Mouse (Mus musculus): ENCODE data around the gene Hlcs. TPM values are rescaled to one million over a fixed set of nuclear protein-coding genes. Genes with fewer than 3 reads are reported as not detected.

The Hlcs gene
- polyA plus RNA-seq, 1 experiment, result 17.5 TPM

- Histone ChIP-seq H3K4me1 (ENCODE audit: control insufficient read depth, insufficient read depth, low read length) (peaks cover 26% of the 10 kb centered on the region), H3K27ac (ENCODE audit: insufficient read depth, low read length) (no peak overlapping the region), H3K4me3 (replicated peaks; ENCODE audit: insufficient read depth, low read depth, low read length) (no peak overlapping the region), H3K27me3 (ENCODE audit: control insufficient read depth, insufficient read depth, low read length) (no peaks in the 10 kb centered on the region)
- 96% methylated on average over 8 of the region's 8 CpGs for WGBS
- DNase-seq, result no peak
- TF ChIP-seq CTCF (IDR thresholded peaks at IDR 0.05; ENCODE audit: borderline replicate concordance, insufficient read depth, low read depth, low read length), result no peak
- TF ChIP-seq POLR2A (IDR thresholded peaks at IDR 0.05; ENCODE audit: borderline replicate concordance, insufficient read depth, low read length), result no peak
Measured at GRCm38 (mm10) chr16:94246976-94247375, 66.4 kb downstream of the Hlcs start.

- DNase-seq, result no peak
- Histone ChIP-seq H3K4me1 (ENCODE audit: control insufficient read depth, insufficient read depth, low read length) (peaks cover 26% of the 10 kb centered on the region), H3K4me3 (replicated peaks; ENCODE audit: insufficient read depth, low read depth, low read length) (no peak overlapping the region), H3K27ac (ENCODE audit: insufficient read depth, low read length) (no peak overlapping the region), H3K27me3 (ENCODE audit: control insufficient read depth, insufficient read depth, low read length) (no peaks in the 10 kb centered on the region)
- WGBS, result 88% methylated on average over 17 of the region's 17 CpGs
- TF ChIP-seq CTCF (IDR thresholded peaks at IDR 0.05; ENCODE audit: borderline replicate concordance, insufficient read depth, low read depth, low read length) (no peak), POLR2A (IDR thresholded peaks at IDR 0.05; ENCODE audit: borderline replicate concordance, insufficient read depth, low read length) (no peak)
Measured at GRCm38 (mm10) chr16:94246058-94246784, 67.2 kb downstream of the Hlcs start.

- Histone ChIP-seq H3K4me1 (ENCODE audit: control insufficient read depth, insufficient read depth, low read length) (peaks cover 13% of the 10 kb centered on the region), H3K27ac (ENCODE audit: insufficient read depth, low read length) (no peak overlapping the region), H3K27me3 (ENCODE audit: control insufficient read depth, insufficient read depth, low read length) (no peaks in the 10 kb centered on the region), H3K4me3 (replicated peaks; ENCODE audit: insufficient read depth, low read depth, low read length) (no peak overlapping the region)
- no peak for DNase-seq
- TF ChIP-seq POLR2A (IDR thresholded peaks at IDR 0.05; ENCODE audit: borderline replicate concordance, insufficient read depth, low read length), result no peak
- no peak for TF ChIP-seq CTCF (IDR thresholded peaks at IDR 0.05; ENCODE audit: borderline replicate concordance, insufficient read depth, low read depth, low read length)
- WGBS, result 81% methylated on average over 10 of the region's 10 CpGs
Measured at GRCm38 (mm10) chr16:94241126-94241525, 72.2 kb downstream of the Hlcs start.

GRCm38 (mm10) chr16:94240190-94240589, 73.2 kb downstream of the Hlcs start:
- WGBS, result 35% methylated on average over 2 of the region's 2 CpGs
- no peak for DNase-seq
- TF ChIP-seq CTCF (IDR thresholded peaks at IDR 0.05; ENCODE audit: borderline replicate concordance, insufficient read depth, low read depth, low read length) (no peak), POLR2A (IDR thresholded peaks at IDR 0.05; ENCODE audit: borderline replicate concordance, insufficient read depth, low read length) (no peak)
- Histone ChIP-seq H3K4me1 (ENCODE audit: control insufficient read depth, insufficient read depth, low read length) (peaks cover 7% of the 10 kb centered on the region; the same call in 1 of the 2 replicates), H3K4me3 (replicated peaks; ENCODE audit: insufficient read depth, low read depth, low read length) (no peak overlapping the region), H3K27ac (ENCODE audit: insufficient read depth, low read length) (no peak overlapping the region), H3K27me3 (ENCODE audit: control insufficient read depth, insufficient read depth, low read length) (no peaks in the 10 kb centered on the region)

- Histone ChIP-seq H3K4me3 (replicated peaks; ENCODE audit: insufficient read depth, low read depth, low read length) (no peak overlapping the region), H3K27ac (ENCODE audit: insufficient read depth, low read length) (no peak overlapping the region), H3K4me1 (ENCODE audit: control insufficient read depth, insufficient read depth, low read length) (peaks cover 7% of the 10 kb centered on the region; the same call in 1 of the 2 replicates), H3K27me3 (ENCODE audit: control insufficient read depth, insufficient read depth, low read length) (no peaks in the 10 kb centered on the region)
- WGBS, result 93% methylated on average over 6 of the region's 6 CpGs
- no peak for DNase-seq
- TF ChIP-seq POLR2A (IDR thresholded peaks at IDR 0.05; ENCODE audit: borderline replicate concordance, insufficient read depth, low read length) (no peak), CTCF (IDR thresholded peaks at IDR 0.05; ENCODE audit: borderline replicate concordance, insufficient read depth, low read depth, low read length) (no peak)
Measured at GRCm38 (mm10) chr16:94239567-94239966, 73.8 kb downstream of the Hlcs start.

- no peak overlapping the region for H3K4me3 ChIP-seq (replicated peaks; ENCODE audit: insufficient read depth, low read depth, low read length)
- WGBS, result 93% methylated on average over 7 of the region's 7 CpGs
Measured at GRCm38 (mm10) chr16:94239146-94239545, 74.2 kb downstream of the Hlcs start.

GRCm38 (mm10) chr16:94237130-94237484, 76.3 kb downstream of the Hlcs start:
- Histone ChIP-seq H3K27ac (ENCODE audit: insufficient read depth, low read length) (no peak overlapping the region), H3K4me3 (replicated peaks; ENCODE audit: insufficient read depth, low read depth, low read length) (no peak overlapping the region), H3K4me1 (ENCODE audit: control insufficient read depth, insufficient read depth, low read length) (0 out of 2 replicates have a peak, but pooled peaks cover 2% of the 10 kb centered on the region), H3K27me3 (ENCODE audit: control insufficient read depth, insufficient read depth, low read length) (no peaks in the 10 kb centered on the region)
- 57% methylated on average over 6 of the region's 6 CpGs for WGBS
- TF ChIP-seq CTCF (IDR thresholded peaks at IDR 0.05; ENCODE audit: borderline replicate concordance, insufficient read depth, low read depth, low read length), result no peak
- DNase-seq, result no peak

More at GRCm38 (mm10) chr16:94239146-94239545, 74.2 kb downstream of the Hlcs start:
- DNase-seq, result no peak
- Histone ChIP-seq H3K4me1 (ENCODE audit: control insufficient read depth, insufficient read depth, low read length) (peaks cover 6% of the 10 kb centered on the region; the same call in 1 of the 2 replicates), H3K27ac (ENCODE audit: insufficient read depth, low read length) (no peak overlapping the region), H3K27me3 (ENCODE audit: control insufficient read depth, insufficient read depth, low read length) (no peaks in the 10 kb centered on the region)
- TF ChIP-seq CTCF (IDR thresholded peaks at IDR 0.05; ENCODE audit: borderline replicate concordance, insufficient read depth, low read depth, low read length) (no peak), POLR2A (IDR thresholded peaks at IDR 0.05; ENCODE audit: borderline replicate concordance, insufficient read depth, low read length) (no peak)

Data from cerebellum, adult 2 months (tissue).